Mouse (Mus musculus): ENCODE results near the gene Mcrip2.

The Mcrip2 gene

DNA sequence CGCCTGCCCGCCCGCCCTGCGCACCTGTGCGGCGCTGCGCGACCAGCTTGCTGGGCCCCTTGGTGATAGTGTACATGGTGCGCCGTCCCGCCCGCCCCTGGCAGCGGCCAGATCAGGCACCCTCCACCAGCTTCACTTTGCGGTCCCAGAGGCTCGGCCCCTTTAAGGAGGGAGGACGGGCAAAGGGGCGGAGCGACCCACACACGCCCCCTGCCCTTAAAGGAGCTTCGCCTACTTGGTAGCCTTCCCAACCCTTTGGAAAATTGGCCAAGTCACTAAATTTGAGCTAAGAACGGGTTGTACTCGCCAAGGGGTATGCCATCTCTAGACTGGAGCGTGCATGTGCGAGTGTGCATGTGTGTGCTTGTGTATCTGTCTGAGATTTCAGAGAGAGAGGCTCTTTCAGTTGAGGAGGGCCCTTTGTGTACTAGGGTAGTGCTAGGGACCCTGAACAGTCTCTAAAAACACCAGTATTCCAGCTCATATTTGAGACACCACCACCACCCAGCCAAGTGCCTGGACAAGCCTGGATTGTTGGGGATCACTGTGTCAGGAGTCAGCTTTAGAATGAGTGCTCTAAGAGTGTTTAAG lies at the start of gene Mcrip2:
Gene Mcrip2 (minus strand): TSS at position 164 of the 591 bp plus-strand sequence.
- peak; percentile 99 for DNase-seq

DNA sequence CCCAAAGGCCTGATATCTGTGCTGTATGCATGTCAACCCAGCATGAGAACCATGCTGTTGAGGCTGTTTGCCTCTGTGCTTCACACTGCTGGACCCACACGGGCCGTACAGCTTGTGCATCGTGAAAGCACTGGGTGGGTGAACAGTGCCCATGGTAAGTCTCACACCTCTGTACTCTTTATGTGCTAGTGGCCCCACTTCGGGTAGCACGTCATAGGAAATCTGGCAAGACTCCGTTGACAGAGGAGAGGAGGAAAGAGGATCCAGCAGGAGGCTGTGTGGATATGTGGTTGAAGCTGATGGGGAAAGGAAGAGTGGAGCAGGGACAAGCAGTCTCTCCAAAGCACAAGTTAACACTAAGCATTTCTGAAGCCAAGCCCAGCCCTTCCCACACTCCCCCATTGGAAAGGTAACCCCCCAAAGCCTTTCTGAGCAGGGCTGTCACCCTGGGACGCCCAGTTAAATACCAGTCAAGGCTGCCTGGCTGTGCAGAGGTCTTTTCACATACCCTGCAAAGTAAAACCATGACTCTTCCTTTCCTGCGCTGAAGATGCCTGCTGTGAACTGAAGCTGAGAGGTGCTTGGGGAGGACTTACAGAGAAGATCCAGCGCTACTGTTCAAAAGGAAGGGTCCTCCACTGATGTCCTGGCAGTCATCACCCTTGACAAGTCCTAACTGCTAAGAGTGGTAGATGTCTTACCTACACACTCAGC lies 49.6 kb upstream of the Mcrip2 start:
- DNase-seq, result no peak

- no peak for DNase-seq
Measured at GRCm38 (mm10) chr17:25916931-25917647, 48.5 kb upstream of the Mcrip2 start.

GRCm38 (mm10) chr17:25914295-25914694 lies 45.7 kb upstream of the Mcrip2 start:
- DNase-seq, result no peak

GRCm38 (mm10) chr17:25913877-25914275 lies 45.3 kb upstream of the Mcrip2 start:
- DNase-seq, result peak; percentile 96

GRCm38 (mm10) chr17:25913186-25913876 lies 44.8 kb upstream of the Mcrip2 start:
- peak; percentile 94 for DNase-seq

DNA sequence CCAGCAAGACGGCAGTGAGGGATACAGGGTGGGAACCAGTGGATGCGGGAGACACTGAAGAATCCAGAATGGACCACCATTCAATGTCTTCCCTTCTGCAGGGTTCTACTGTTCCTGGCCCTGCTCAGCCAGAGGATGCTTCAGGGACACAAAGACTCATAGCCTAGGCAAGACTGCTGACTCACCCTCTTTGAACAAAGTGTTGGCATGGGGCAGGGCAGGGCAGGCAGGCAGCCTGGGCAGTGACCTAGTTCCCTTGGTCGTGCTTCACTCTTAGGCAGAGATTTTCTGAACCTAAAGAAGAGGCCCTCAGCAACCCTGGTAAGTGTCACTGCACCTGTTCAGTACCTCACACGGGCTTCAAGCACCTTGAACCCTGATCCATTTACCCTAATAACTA lies 43.3 kb upstream of the Mcrip2 start:
- DNase-seq, result peak; percentile 95

- no peak for DNase-seq
Measured at GRCm38 (mm10) chr17:25907640-25908039, 39.1 kb upstream of the Mcrip2 start.

DNA sequence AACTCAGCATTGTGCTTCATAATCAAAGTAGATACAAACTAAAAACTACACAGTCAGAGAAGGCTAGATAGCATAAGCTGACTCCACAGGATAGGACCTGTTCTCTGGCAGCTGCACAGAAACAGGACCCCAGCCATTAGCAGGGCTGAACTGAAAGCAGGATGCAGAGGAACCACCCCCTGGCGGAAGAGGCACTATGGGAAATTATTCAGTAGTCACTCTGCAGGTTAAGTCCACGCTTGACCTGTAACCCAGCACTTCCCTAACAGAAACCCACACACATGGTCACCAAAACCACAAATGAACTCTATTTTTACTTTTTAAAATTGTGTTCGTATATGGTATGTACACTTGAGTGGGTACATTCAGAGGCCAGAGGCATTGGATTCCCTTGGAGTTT lies 34.5 kb upstream of the Mcrip2 start:
- no peak for DNase-seq

DNA sequence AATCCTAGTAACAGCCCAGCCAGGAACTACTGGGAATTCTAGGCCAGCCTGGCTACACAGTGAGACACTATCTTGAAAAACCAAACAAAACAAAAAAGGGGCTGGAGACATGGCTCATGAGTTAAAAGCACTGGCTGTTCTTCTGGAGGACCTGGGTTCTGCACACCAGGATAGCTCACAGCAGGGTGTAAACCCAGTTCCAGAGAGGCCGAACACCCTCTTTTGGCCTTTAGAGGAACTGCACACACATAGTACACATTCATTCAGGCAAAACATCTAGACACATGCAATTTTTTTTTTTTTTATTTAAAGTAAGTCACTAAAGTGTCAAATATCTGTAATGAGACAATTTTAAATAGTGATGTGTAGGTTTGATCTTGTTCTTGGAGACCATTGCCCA lies 31.6 kb upstream of the Mcrip2 start:
- no peak for DNase-seq

DNA sequence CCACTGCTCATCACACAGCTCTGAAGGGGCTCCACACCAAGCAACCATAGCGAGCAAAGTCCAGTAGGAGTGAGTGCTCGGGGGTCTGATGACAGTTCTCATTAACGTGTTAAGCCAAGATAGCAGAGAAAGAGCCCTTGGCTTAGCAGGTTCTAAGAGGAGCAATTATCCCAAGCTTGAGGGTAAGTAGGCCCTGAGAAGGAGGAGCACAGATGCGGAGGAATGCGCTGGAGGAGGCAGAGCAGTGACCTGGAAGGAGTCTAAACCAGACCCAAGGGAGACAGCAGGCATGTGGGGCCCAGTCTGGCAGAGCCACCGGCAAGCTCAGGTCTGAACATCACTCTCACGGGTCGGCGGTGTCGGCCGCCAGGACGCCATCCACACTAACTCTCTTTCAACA lies 27.3 kb upstream of the Mcrip2 start:
- no peak for DNase-seq

DNA sequence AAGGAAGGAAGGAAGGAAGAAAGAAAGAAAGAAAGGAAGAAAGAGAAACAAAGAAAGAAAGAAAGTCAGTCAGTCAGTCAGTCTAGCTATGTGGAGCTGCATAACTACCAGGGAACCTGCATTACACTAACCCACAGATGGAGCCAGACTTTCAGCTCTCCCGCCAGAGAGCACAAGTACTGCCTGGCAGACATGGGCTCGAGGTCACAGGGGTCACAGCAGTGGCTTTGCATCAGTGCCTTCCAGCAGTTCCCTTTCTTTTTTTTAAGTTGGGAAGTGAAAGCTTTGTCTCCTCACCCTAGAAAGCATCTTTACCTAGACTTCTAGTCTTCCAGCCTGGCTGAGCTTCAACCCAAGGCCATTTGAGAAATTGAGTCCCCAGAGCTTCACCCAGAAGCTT lies 26.9 kb upstream of the Mcrip2 start:
- peak; percentile 92 for DNase-seq

- DNase-seq, result peak; percentile 95
Measured at GRCm38 (mm10) chr17:25893975-25894617, 25.5 kb upstream of the Mcrip2 start.

GRCm38 (mm10) chr17:25888837-25889236 lies 20.3 kb upstream of the Mcrip2 start:
- no peak for DNase-seq

DNA sequence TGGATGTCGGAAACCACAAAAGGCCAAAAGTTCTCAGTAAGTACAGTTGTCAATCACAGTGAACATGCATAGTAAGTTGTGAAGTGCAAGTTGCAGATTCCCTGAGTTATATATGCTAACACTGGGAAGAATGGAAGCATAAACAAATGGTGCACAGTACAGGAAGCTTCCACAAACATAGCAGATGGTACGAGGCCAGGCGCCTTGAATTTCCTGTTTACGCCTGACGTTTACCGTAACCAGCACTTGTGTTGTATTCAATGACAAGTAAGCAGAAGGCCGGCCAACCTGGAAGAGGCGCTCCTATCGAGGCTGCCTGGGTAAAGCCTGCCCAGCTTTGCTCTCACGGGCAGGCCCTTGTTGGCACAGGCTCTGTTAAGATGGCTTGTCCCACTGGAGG lies 18.9 kb upstream of the Mcrip2 start:
- no peak for DNase-seq

DNA sequence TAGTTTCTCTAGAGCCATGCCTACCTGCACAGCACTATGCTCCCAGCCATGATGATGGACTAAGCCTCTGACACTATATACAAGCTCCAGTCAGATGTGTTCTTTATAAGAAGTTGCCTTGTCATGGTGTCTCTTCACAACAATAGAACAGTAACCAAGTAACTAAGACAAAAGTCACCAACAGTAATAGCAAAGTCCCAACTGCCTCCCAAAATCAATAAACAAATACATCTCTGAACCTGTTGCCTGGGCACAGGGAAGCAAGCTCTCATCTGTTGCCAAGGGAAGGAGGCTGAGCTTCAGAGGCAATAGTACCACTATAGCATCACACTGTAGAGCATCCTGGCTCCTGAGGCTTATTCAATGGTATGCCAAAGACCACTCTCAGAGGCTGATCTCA lies 18.2 kb upstream of the Mcrip2 start:
- DNase-seq, result no peak

DNA sequence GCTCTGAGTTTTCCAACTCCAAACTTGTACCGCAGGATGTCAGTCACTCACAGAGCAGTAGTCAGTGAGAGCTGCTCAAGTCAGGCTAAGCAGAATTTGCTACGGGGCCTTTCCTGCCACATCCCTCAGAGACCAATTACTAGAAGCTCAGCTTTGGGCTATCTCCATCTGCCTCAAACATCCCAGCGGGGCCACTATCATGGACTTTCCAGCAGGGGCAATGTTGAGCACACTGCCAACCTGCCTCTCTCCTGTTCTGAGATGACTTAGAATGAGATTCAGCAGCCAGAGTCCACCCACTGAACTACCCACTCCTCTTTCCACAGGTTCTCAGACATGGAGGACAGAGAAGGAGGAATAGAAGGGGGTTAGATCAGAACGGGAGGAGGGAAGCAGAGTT lies 17.1 kb upstream of the Mcrip2 start:
- DNase-seq, result no peak

DNA sequence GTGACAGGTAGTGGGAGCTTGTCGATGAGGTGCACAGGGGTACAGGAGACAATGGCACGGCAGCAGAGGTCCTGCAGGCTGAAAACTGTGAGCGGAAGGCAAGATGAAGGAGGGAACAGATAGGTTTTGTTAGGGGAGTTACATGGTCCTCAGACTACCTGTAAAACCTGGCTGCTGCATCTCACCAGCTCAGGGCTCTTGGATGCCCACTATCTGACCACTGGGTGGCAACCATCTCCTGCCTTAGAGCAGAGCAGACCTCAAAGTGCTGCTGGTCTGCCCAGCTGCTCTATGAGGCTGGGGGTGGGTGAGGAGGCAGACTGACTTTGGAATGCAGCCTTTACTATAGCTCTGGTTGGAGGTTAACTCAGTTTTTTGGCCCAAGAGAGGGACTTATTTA lies 15.3 kb upstream of the Mcrip2 start:
- no peak for DNase-seq

DNA sequence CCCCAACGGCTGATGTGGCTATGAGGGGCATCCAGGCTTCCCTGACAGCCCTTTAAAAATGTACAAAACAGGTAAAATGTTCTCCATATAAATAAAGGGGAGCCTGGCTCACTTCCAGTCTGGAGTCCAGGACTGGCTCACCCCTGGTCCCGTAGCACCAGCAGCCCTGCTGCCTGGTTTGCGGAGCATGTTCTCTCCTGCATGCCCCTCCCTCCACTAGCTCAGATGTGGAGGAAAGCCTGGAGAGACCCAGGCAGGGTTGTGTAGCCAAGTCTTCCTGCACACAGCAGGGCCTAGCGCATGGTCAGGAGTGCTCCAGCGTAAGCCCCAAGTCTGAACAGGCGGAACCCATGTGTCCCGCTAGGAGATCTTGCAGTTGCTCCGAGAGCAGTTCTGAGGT lies 14.7 kb upstream of the Mcrip2 start:
- DNase-seq, result peak; percentile 91

GRCm38 (mm10) chr17:25882306-25882705 lies 13.7 kb upstream of the Mcrip2 start:
- DNase-seq, result peak; percentile 92

GRCm38 (mm10) chr17:25881691-25882090 lies 13.1 kb upstream of the Mcrip2 start:
- peak; percentile 87 for DNase-seq

GRCm38 (mm10) chr17:25880913-25881641 lies 12.5 kb upstream of the Mcrip2 start:
- peak; percentile 89 for DNase-seq

Data from heart, adult 11 months (tissue).